Mouse (Mus musculus) c-Kit-negative CD71-positive TER-119-positive erythroid progenitor cells, embryonic 14.5 days (primary cell): Measurements from ENCODE around the gene Erbb3.
A peak's percentile ranks its signal among the peaks of the same experiment; 100 is the strongest.

Source experiments
- DNase-seq: peaks from one replicate; pipeline ENCODE4 v3.0.0-alpha.2; 2013; ENCODE audit warnings: low read depth, low spot score

Erbb3 gene

DNA sequence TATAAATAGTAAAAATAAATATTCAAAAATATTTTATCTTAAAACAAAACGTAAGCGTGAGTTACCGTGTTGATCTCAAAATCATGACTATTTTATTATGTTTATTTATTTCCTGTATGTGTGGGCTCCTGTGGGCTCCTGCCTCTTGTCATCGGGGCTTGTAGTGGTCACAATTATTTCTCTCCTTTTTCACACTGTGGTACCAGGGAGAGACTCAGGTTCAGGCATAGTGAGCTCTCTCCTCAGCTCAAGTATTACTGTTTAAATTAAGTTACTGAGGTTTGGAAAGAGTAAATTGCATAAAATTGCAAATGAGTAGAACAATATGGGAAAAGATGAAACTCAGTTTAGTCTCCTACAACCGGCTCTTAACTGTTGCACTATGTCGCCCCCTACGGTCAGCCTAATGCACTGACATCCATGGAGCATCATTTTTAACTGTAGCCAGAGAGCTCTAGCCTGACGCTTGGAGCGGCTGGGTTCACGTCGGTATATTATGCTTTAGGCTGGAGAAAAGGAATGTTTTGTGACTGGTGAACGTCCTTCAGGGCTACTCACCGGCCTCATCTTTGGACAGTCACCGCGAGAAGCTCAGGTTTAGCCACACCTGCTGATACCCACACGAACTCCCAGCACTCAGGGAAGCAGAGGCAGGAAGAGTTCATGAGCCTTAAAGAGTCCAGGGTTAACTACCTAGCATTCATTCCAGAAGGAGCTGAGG is 23.1 kb upstream of the Erbb3 start:
- DNase-seq: peak; percentile 71

DNA sequence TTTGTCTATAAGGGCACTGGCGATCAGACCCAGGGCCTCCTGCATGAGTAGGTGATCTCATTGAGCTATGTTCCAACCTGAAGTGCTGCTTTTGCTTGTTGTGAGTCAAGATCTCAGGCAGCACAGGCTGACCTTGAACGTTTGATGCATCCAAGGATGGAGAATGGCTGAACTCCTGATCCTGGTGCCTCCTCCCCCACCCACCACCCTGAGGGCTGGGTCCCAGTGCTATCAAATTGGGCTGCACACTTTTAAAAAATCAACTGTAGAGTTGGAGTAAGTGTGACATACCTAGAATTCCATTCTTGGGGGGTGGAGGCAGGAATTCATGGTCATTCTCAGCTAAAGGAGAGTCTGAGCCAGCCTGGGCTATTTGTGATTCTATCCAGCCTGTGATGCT is 17.0 kb upstream of the Erbb3 start:
- DNase-seq: no peak

DNA sequence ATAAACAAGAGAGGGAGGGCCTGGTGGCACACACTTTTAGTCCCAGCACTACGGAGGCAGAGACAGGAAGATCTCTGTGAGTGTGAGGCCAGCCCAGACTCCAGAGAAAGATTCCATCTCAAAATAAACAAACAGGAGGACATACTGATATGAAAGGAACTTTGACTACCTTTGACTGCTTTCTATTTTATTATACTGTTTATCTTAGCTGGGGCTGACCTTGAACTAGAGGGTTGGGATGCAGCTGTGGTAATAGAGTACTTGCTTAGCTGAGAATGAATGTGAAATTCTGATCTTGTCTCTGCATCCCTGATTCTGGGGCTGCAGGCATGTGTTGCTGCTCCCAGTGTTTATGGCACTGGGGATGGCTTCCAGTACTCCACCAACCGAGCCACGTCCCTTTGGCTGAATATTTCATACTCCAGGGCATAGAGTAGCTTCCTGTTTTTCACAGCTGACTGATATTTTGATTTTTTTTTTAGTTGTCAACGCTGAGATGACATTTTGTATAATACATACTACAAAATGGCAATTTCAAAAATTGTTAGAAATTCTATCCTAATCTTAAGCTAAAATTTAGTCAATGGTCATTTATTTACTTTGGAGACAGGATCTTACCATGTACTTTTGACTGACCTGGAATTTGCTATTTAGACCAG is 13.1 kb upstream of the Erbb3 start:
- DNase-seq: no peak

DNA sequence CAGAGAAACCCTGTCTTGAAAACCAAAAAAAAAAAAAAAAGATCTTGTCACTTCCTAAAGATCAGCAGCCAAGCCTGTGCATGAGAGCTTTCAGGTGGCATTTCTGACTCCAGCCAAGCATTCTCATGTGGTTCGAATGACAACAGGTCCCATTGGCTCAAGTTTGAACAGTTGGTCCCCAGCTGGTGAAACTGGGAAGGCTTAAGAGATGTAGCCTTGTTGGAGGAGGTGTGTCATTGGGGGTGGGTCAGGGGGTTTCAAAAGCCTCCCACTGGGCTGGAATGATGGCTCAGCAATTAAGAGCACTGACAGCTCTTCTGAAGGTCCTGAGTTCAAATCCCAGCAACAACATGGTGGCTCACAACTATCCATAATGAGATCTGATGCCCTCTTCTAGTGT is 12.0 kb upstream of the Erbb3 start:
- DNase-seq: no peak

DNA sequence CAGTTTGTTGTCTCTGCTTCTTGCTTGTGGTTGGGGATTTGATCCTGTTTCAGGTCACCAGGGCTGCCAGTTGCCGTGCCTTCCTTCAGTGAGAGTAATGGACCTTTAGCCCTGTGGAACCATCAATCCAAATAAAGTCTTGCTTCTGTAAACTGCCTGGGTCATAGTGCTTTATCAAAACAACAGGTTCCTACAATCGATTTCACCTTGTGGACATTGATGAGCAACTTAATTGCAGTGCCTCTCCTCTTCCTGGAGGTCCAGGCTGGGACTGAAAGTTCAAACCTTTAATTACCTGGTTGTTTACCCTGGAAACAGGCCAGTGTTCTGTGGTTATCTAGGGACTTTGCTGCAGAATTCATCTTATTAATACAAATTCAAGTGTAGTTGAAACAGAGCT is 9.0 kb upstream of the Erbb3 start:
- DNase-seq: no peak

DNA sequence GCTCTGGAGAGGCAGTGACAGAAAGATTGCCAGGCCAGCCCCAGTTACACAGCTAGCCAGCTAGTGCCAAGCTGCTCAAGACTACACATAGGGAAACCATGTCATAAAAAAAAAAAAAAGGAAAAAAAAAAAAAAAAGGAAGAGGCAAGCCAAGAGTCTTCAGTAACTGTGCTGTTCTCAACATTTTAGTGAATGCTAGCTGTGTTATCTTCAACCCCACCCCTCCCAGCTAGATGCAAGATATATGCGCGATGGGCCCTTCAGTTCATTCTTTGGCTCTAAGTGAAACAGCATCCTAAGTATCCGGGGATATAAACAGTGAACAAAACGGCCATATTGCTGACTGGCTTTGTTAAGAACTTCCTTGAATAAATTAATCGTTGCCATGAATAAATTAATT is 3.3 kb upstream of the Erbb3 start:
- DNase-seq: no peak

DNA sequence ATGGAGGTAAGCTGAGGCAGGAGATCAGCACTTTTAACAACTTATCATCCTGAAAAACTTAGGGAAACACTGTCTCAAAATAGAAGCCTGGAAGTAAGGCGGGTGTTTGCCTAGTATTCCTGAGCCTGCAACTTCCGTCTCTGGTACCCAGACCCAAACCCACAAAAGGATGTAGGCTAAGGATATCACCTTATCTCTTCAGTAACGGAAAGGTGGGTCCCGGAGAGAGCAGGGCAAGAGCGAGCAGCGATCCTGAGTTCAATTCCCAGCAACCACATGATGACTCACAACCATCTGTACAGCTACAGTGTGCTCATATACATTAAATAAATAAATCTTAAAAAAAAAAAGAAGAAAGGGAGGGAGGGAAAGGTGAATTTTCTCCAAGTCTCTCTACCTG is 2.0 kb upstream of the Erbb3 start:
- DNase-seq: no peak

DNA sequence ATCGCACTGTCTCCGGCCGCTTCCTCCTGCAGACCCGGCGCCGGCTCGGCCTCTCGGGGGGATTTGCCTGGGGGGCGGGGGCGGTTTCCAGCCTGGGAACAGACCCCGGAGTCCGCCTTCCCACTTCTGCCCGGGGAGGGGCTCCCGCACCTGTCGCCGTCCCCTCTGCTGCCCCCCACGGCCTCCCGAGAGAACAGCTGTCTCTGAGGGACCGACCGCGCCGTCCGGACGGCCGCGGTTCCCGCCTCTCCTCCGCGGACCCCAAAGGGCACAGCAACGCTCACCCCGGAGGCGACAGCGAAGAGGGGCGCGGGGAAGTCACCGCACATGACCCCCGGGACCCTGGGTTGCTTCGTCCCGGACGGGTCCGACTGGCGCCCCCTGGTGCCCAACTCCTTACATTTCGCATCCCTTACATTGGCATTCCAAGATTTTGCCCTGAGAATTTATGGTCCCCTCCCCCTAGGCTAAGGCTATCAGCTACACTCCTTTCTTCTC is 790 bp upstream of the Erbb3 start:
- no peak for DNase-seq

DNA sequence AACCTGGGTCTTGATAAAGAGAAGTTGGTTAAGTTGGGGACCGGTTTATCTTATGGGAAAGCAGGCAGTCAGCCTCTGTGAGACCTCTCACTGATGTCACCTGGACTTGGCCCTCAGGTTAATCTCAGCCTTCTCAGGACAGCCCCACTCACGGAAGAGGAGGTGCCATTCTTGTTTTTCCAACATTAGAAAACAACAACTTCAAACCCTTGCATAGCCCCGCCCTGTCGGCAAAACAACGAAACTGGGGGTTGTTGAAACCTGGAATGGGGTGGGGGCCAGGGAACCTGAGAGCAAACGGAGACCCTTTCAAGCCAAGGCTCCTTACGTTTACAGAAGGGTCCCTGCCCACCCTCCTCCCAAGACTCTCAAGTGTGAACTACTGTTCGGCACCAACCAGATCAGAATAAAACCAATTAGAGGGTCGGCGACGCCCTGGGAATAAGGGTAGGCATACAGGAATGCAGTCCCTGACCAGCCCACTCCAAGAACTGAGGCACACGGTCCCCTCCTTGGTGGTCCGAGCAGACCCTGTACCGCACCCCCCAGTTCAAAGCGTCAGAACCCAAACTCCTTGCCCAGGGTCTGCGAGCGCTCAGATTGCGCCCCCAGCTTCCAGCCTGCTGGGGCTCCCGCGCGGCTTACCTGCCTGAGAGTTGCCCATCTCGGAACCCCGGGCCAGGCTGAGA is 533 bp downstream of the Erbb3 start:
- no peak for DNase-seq

DNA sequence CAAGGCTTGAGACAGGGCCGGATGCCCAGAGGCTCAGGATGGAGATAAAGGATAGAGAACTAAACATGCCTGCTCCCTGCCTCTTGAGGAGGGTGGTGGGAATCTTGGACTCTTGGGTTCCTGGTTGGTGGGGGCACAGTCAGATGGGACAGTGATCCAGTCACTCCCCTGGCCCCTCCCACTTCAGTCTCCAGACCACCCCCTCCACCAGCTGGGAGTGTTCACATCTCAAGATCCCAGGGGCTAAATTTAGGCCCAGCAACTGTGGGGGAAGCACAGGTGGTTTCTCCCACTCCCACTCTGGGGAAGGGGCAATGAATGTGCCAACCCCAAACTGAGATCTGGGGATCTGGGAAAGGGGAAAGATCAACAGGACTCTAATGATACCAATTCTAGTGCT is 1.3 kb downstream of the Erbb3 start:
- DNase-seq: no peak

DNA sequence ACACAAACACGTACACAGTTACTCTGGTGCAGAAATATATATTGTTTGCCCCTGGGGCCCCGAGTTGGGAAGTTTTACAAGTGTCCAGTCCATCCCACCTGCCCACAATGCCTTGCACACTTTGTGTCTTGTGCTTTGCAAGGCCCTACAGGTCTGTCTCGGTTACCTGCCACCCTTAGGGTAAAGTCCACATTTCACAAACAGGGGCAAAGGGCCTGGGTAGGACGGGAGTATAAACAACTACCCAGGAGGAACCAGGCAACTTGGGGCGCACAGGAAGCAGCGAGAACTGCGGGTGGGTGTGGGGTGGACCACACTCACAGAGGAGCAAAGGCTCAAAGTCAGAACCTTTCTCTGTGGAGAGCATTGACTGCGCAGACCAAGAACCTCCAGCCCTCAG is 1.8 kb downstream of the Erbb3 start:
- DNase-seq: no peak

DNA sequence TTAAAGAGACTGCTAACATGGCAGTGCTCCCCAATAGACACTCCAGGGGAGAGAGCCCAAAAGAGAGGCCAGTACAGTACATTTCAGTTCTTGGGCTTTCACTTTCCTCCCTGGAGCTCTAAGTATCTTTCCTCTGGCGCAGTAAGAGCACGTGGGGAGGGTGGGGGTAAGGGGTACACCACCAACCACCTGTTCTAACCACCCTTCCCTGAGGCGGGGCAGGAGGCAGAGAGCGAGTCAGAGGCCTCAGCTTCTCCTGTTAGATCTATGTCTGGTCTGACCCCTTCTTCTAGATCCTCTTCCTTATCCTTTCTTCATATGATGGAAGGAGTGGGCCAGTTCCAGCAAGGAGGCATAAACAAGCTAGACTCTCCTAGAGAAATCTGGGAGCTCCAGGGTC is 2.3 kb downstream of the Erbb3 start:
- DNase-seq: no peak

DNA sequence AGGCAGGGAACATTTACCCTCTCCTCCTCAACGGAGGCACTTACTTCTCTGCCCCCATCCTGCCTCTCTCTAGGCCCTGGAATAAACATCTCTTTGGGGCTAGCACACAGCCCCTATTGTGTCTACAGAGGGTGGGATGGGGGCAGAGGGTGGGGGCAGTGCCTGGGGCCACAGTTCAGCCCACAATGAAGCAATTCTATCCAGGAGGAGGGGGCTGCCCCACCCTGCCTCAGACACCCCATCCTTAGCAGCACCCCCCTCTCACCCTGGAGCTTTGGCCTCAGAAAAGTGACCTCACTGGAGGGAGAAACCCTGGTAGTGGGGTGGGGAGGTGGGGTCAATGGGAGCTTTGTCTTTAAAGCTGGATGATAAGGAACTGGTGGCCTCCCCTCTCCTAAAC is 2.9 kb downstream of the Erbb3 start:
- no peak for DNase-seq

DNA sequence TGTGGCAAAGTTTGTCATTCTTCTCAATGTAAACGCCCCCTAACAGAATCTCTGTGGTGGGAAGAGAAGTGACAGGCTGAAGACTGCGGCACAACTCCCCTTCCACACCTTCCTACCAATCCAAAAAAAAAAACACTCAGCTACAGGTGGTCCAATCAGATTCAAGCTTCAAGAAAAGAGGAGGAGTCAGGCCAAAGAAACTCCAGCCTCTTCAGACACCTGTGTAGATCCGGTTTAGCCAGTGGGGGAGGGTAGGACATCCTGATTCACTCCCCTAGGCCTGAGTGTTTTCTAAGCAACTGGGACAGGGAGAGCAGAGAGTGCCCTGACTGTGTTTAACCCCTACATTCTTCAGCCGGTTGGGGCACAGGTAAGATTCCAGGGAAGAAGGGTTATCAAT is 5.1 kb downstream of the Erbb3 start:
- DNase-seq: no peak

DNA sequence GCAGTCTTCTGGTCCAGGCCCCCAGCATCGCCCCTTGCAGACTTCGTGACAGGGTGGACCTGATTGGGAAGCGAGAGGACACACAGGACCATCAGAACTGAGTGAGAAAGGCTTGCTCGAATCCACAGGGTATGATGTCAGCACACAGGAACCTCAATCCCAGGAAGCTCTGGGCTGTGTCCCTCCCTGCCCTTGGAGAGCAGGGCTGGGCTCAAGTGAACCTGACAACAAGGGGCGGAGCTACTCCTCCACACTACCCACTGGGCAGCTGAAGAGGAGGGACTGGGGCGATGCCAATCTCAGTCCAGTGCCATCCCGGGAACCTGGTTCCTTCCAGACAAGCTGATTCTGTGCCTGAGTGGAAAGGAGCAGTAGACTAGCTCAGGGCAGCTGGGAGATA is 5.8 kb downstream of the Erbb3 start:
- DNase-seq: no peak

DNA sequence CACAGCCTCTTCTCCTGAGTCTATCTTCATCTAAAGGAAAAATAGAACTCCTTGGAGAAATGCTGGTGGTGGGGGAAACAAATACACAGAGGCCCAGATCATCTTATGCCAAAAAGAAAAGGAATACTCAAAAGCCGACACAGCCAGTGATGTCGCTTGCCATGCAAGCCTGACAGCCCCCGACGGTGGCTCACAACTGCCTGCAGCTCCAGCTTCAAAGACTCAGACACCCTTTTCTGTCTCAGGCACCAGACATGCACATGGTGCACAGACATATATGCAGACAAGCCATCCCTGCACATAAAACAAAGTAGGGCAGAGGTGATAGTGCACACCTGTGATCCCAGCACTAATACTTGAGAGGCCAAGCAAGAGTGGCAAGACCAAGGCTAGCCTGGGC is 9.7 kb downstream of the Erbb3 start:
- no peak for DNase-seq

DNA sequence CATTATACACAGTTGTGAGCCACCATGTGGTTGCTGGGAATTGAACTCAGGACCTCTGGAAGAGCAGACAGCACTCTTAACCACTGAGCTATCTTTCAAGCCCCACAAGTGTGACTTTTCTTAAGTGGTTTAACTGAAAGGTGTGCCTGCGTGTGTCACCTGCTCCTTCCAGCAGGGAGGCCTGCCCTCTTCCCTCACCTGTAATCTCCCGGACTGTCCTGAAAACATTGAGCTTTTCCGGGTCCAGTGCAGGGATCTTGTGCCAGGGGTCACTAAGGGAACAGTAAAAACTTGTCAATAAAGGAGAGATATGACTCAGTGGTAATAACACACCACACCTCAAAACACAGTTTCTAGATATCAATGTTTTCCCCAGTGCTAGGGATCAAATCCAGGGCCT is 10.2 kb downstream of the Erbb3 start:
- no peak for DNase-seq

DNA sequence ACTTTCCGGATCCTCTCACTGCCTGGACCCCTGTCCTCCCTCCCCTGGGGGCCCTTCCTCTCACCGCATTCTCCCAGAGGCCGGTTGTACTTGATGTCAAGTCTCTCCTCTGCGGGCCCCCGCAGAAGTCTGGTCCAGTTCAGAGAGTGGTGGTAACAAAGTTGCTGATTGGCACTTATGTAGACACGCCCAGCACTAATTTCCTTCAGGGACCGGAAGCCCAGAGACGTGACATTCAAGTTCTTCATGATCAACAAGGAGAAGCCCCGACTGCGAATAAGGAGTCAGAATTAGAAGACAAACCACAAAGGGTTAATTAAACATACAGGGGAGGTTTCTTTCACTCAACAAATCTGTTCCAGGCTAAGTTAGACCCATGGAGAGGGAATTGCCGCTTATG is 11.1 kb downstream of the Erbb3 start:
- no peak for DNase-seq

DNA sequence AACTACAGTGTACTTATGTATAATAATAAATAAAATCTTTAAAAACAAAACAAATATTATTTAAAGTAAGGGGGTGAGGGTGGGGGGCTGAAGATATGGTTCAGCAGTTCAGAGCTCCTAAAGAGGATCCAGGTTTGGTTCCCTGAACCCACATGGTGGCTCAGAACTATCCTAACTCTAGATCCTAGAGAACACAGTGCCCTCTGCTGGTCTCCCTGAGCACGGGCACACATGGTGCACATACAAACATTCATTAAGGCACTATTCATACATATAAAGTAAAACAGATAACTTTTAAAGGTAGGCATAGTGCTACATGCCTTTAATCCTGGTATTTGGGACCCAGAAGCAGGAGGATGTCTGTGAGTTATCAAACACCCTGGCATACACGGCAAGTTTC is 14.4 kb downstream of the Erbb3 start:
- peak; percentile 26 for DNase-seq

DNA sequence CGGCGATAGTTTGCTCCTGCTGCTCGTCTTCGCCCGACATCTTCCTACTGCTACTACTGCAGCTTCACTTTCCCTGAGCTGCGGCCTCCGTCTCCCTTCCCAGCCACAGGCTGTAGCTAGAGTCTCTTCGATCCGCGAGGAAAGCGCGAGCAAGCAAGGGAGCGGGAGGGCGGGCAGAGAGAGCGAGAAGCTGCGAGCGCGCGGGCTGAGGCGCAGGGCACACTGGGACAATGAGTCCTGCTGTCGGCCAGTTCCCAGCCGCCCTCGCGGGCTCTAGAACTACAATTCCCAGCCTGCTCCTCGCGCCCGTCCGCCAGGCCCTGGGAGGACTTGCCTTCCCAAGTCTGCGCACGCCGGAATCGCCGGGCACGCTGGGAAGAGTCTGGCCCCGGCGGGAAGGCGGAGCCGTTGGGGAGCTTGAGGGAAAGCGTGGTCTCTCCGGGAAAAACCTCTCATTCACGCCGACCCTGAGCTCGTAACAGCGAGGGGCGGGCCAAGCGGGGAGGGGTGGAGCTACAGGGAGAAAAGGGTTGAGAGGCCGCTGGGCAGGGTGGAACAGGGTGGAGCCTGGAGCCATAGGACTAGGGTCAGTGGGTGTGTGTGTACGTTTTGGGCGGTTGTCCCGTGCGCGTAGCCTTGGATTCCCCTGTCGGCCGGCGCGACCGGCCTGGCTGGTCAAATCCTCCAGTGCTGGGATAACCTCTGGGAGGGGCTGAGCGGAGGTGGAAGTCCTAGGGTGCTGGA is 23.5 kb downstream of the Erbb3 start, which contains the start of gene Pa2g4:
Gene Pa2g4 (minus strand): TSS at position 200 of the 744 bp plus-strand sequence.
- DNase-seq: peak; percentile 94

DNA sequence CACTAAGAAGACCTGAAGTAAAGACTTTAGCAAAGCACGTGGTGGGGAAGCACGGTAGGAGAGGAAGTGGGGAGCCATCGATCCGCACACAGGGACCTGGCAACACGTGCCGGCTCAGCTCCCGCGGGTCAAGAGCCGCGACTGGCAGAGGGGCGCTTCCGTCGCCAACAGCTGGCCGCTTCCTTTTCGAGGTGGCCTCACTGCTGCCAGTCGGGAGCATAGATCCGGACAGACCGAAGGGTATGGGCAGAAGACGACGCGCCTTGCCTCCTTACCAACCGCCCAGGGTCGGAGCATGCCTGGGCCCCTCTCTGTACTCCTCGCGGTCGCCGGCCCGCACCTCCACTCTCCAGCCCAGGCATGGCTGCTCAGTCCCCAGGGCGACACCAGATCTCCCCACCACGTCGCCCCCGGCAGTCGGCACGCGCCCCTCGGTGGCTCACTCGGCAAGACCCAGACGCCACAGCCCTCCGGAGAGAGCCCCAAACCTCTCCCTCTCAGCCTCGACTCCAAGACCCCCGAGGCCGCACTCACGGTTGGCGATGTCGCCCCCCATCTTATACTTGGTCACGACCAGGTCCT is 24.2 kb downstream of the Erbb3 start:
- DNase-seq: peak; percentile 16

DNA sequence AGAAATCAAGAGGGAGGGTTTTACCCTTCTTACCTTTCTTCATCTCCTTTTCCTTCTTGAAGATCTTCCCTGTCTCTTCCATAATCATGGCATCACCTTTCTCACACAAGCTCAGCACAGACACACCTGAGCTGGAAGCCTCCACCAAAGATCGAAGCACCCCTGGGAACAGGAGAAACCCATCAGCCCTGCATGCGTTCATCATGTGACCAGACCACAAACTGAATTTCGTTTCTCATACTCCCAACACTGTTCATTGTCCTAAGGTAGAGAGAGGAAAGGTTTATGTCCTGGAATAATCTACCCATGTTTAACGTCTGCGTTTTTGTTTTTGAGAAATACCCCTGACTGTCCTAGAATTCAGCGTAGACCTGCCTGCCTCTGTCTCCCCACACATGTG is 25.9 kb downstream of the Erbb3 start:
- DNase-seq: no peak
